Mouse (Mus musculus): ENCODE results near the gene Ddx4. TPM values are rescaled to one million over a fixed set of nuclear protein-coding genes. Genes with fewer than 3 reads are reported as not detected.

Gene Ddx4
- polyA plus RNA-seq, 2 experiments from 2014 or later = not detected

DNA sequence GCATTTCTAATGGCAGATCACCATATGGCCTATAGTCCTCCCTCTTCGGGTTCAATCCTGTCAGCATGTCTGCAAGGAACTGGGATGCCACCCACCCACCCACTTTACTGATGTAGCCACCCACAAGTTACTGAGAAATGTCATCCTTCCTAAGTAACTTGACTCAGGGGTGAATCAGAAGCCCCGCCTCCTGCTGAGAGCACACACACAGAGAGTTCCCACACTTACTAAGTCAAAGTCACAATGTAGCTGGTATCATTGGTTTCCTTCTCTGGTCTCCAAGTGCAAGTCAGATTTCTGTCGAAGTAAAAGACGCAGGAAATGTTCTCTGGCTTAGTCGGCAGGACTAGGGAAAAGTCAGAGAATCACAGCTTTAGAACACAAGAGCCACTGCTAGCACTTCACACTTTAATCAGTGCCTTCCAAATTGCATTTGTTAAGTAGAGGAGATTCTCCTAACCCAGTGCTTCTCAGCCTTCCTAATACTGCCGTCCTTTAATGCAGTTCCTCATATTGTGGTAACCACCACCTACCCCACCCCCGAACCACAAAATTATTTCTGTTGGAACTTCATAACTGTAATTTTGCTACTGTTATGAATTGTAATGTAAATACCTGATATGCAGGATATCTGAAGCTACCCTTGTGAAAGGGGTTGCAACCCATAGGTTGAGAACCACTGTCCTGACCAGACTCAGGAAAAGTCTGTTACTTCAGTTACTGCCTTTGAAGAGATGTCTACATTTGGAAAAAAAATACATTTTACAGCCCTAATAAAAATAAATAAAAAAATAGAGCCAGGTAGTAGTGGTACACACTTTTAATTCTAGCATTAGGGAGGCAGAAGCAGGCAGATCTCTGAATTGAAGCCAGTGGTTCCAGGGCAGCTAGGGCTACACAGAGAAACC lies 100.4 kb downstream of the Ddx4 start:
- no peak for ATAC-seq

Other genes starting within 250 kb of the Ddx4 start
- 10 to 100 TPM; 52.9 to 65.9 TPM for gene Il6st, start 188.4 kb downstream of the Ddx4 start, polyA plus RNA-seq (2017; shearing (Covaris generic))
- under 1 TPM in 1 of 2 experiments, not detected in 1; 0.81 TPM for gene Il31ra, start 58.1 kb downstream of the Ddx4 start, polyA plus RNA-seq (2017; shearing (Covaris generic))
- 10 to 100 TPM; 32.2 to 32.9 TPM for gene Slc38a9, start 8.3 kb upstream of the Ddx4 start, polyA plus RNA-seq (2017; shearing (Covaris generic))
- 1 to 10 TPM; 3.7 to 4.2 TPM for gene Plpp1, start 148.3 kb upstream of the Ddx4 start, polyA plus RNA-seq (2017; shearing (Covaris generic))